Mouse (Mus musculus) lung, postnatal 0 days (tissue): Measurements from ENCODE around the gene Pitpnc1. TPM values are rescaled to one million over a fixed set of nuclear protein-coding genes. Genes with fewer than 3 reads are reported as not detected.

Experiments used
- ATAC-seq: fragments of 200-750 bp; cut with Nextera tagmentation; 2 replicates; pipeline ENCODE4 v1.8.0; 2017; ENCODE audit warnings: moderate library complexity
- DNase-seq: peaks from one replicate; pipeline ENCODE4 v3.0.0-alpha.2; 2016; ENCODE audit warnings: low spot score
- H3K27ac ChIP-seq: fragments of 300-500 bp; sonication (generic); 2 replicates; pipeline ENCODE4 v1.5.1; 2014; ENCODE audit warnings: antibody characterized with exemption, mild to moderate bottlenecking, low read length, mixed read lengths
- H3K27me3 ChIP-seq: fragments of 300-500 bp; sonication (generic); replicated peaks from 2 replicates; pipeline ENCODE4 v1.6.1; 2014; ENCODE audit warnings: low read length, mixed read lengths; ENCODE audit not compliant: insufficient read depth
- H3K36me3 ChIP-seq: fragments of 300-500 bp; sonication (generic); 2 replicates; pipeline ENCODE4 v1.6.1; 2014; ENCODE audit warnings: low read length, mixed read lengths; ENCODE audit not compliant: insufficient read depth
- H3K4me1 ChIP-seq: fragments of 300-500 bp; sonication (generic); 2 replicates; pipeline ENCODE4 v1.6.1; 2014; ENCODE audit warnings: antibody characterized with exemption, low read depth, low read length, mixed read lengths; ENCODE audit not compliant: insufficient read depth
- H3K4me2 ChIP-seq: fragments of 300-500 bp; sonication (generic); replicated peaks from 2 replicates; pipeline ENCODE4 v1.6.1; 2014; ENCODE audit warnings: low read depth, mild to moderate bottlenecking, low read length, moderate library complexity, mixed read lengths
- H3K4me3 ChIP-seq: fragments of 300-500 bp; sonication (generic); 2 replicates; pipeline ENCODE4 v1.5.1; 2014; ENCODE audit warnings: low read depth, low read length
- H3K9ac ChIP-seq: fragments of 300-500 bp; sonication (generic); replicated peaks from 2 replicates; pipeline ENCODE4 v1.6.1; 2014; ENCODE audit warnings: low read depth, mild to moderate bottlenecking
- H3K9me3 ChIP-seq: fragments of 300-500 bp; sonication (generic); 2 replicates; pipeline ENCODE4 v1.6.1; 2016; ENCODE audit warnings: low read length, mixed read lengths
- CTCF ChIP-seq: IDR thresholded peaks from 2 replicates; pipeline ENCODE4 v1.5.1; 2016; ENCODE audit warnings: antibody characterized with exemption, mild to moderate bottlenecking
- EP300 ChIP-seq: IDR thresholded peaks from 2 replicates; pipeline ENCODE4 v1.6.1; 2016; ENCODE audit warnings: antibody characterized with exemption, mild to moderate bottlenecking, control low read depth
- WGBS: fragments of 180-500 bp; shearing (Covaris S2); extraction: QIAGEN DNeasy Blood & Tissue Kit; methylation state at CpG from one replicate; pipeline ENCODE4 v1.1.7; 2014; 5-methylcytosine and 5-hydroxymethylcytosine counted together
- polyA plus RNA-seq: library from polyadenylated mRNA; unstranded; fragments of >200 nt; fragmentation: Nextera tagmentation; extraction: Ambion mirVana; gene quantifications from 2 replicates; pipeline ENCODE4 v1.2.1, GENCODE M21; 2015

Gene Pitpnc1
- polyA plus RNA-seq, 1 experiment from 2014 or later = 16.3 TPM

DNA sequence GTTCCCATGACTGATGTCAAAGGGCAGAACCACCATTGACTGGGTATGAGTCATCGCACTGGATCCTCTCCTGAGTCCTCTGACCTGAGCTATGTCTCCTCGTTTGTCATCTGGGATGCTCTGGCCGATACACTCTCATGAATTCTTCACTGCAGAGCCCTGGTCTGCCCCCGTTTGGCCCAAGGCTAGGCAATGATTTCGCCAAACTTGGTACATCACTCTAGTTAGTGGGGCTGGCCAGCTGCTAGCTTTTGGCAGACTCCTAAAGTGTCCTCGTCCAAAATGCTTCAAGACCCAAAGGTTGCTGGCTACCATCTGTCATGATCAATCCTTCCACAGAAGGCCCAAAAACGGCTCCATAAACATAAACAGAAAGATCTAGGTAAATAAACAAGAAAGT, 184.8 kb downstream of the Pitpnc1 start:
- Histone ChIP-seq H3K9me3 (no peaks in the 10 kb centered on the region), H3K27me3 (no peaks in the 10 kb centered on the region), H3K27ac (no peak overlapping the region), H3K4me1 (no peaks in the 10 kb centered on the region), H3K4me2 (no peak overlapping the region), H3K4me3 (no peak overlapping the region), H3K36me3 (no peaks in the 10 kb centered on the region), H3K9ac (no peak overlapping the region)
- WGBS = 54% methylated on average over 7 of the region's 7 CpGs
- no peak for ATAC-seq
- no peak for DNase-seq
- no peak for TF ChIP-seq CTCF
- no peak for TF ChIP-seq EP300

- WGBS = 96% methylated on average over 3 of the region's 3 CpGs
- TF ChIP-seq CTCF = no peak
- no peak for TF ChIP-seq EP300
- Histone ChIP-seq H3K9ac (no peak overlapping the region), H3K36me3 (no peaks in the 10 kb centered on the region), H3K27me3 (no peaks in the 10 kb centered on the region), H3K4me1 (no peaks in the 10 kb centered on the region), H3K9me3 (no peaks in the 10 kb centered on the region), H3K4me2 (no peak overlapping the region), H3K27ac (no peak overlapping the region), H3K4me3 (no peak overlapping the region)
- ATAC-seq (no peak), DNase-seq (no peak)
These were observed 186.9 kb downstream of the Pitpnc1 start for GRCm38 (mm10) chr11:107283632-107284031.

DNA sequence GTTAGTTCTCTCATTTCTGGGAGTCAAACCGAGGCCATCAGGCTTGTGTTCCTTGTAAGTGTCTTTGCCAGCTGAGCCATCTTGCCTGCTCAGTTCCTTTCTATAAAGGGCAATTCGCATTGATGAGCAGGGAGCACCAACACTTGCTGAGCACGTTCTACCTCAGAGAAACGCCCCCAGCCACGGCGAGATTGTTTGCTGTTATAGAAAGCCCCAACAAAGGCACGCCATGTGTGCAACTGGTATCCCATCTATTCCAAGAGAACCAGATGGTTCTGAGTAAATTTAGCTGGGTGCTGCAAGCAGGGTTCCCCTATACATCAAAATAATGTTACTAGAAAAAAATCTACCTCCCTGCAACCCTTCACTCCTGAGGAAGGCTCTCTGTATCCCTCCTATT, 188.0 kb downstream of the Pitpnc1 start:
- DNase-seq (no peak), ATAC-seq (no peak)
- H3K27ac ChIP-seq = no peak overlapping the region
- H3K27me3 ChIP-seq = no peaks in the 10 kb centered on the region
- H3K9me3 ChIP-seq = no peaks in the 10 kb centered on the region
- H3K36me3 ChIP-seq = no peaks in the 10 kb centered on the region
- H3K4me3 ChIP-seq = no peak overlapping the region
- WGBS = 90% methylated on average over 7 of the region's 7 CpGs
- H3K9ac ChIP-seq = no peak overlapping the region
- no peak for TF ChIP-seq CTCF
- no peak for TF ChIP-seq EP300
- no peaks in the 10 kb centered on the region for H3K4me1 ChIP-seq
- H3K4me2 ChIP-seq = no peak overlapping the region

- TF ChIP-seq EP300 (no peak), CTCF (no peak)
- no peaks in the 10 kb centered on the region for H3K4me1 ChIP-seq
- H3K9ac ChIP-seq = no peak overlapping the region
- H3K4me3 ChIP-seq = no peak overlapping the region
- no peak for DNase-seq
- WGBS = 22% methylated on average over 8 of the region's 8 CpGs
- H3K27ac ChIP-seq = no peak overlapping the region
- no peaks in the 10 kb centered on the region for H3K36me3 ChIP-seq
- no peaks in the 10 kb centered on the region for H3K9me3 ChIP-seq
- H3K4me2 ChIP-seq = no peak overlapping the region
- no peaks in the 10 kb centered on the region for H3K27me3 ChIP-seq
- ATAC-seq = no peak
These were observed 191.2 kb downstream of the Pitpnc1 start for GRCm38 (mm10) chr11:107279258-107279657.

DNA sequence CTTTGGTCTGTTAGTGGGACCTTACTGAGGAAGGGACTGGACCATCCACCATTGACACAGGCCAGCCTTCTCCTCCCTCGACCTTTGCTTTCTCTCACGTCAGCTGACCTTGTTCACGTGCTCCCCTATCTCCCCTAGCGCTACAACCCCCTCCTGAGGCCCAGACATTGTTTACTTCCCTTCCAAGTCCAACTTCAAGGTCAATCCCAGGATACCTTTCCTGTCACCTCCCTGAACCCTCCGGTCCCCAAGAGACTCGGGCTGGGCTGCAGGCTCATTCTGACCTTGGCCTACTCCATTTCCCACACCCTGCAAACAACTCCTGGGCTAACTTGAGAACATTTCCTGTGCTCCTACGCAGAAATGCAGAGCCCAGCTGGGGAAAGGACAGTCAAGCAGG, 193.6 kb downstream of the Pitpnc1 start:
- Histone ChIP-seq H3K4me2 (no peak overlapping the region), H3K4me3 (no peak overlapping the region), H3K27me3 (no peaks in the 10 kb centered on the region), H3K9me3 (no peaks in the 10 kb centered on the region), H3K36me3 (no peaks in the 10 kb centered on the region), H3K27ac (no peak overlapping the region), H3K4me1 (no peaks in the 10 kb centered on the region), H3K9ac (no peak overlapping the region)
- ATAC-seq (peak; percentile 37; the same call in 1 of the 2 replicates), DNase-seq (no peak)
- 49% methylated on average over 7 of the region's 7 CpGs for WGBS
- no peak for TF ChIP-seq CTCF
- TF ChIP-seq EP300 = no peak

- Histone ChIP-seq H3K36me3 (no peaks in the 10 kb centered on the region), H3K27ac (no peak overlapping the region), H3K9me3 (no peaks in the 10 kb centered on the region), H3K9ac (no peak overlapping the region), H3K4me1 (no peaks in the 10 kb centered on the region), H3K4me2 (no peak overlapping the region), H3K27me3 (no peaks in the 10 kb centered on the region), H3K4me3 (no peak overlapping the region)
- TF ChIP-seq EP300 (no peak), CTCF (peak; percentile 37)
- WGBS = 60% methylated on average over 3 of the region's 3 CpGs
- DNase-seq (no peak), ATAC-seq (no peak)
These were observed 194.2 kb downstream of the Pitpnc1 start for GRCm38 (mm10) chr11:107276337-107276736.

DNA sequence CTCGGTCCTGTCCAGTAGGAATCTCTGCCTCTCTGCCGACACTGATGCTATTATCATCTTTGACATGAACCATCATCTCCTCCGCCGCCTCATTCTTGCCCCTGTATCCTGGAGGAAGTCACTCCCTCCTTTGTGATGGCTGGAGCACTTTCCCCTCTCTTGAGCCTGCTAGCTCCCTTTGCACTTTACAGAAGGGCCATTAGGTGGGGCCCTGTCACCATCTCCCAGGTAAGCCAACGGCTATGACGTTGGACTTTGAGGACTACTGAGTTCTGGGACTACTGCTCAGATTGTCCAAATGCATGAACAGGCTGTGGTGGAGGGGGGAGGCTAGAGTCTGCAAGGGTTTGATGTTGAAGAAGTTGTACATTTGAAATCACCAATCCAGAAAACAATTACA, 194.6 kb downstream of the Pitpnc1 start:
- Histone ChIP-seq H3K36me3 (no peaks in the 10 kb centered on the region), H3K27me3 (no peaks in the 10 kb centered on the region), H3K4me2 (no peak overlapping the region), H3K9me3 (no peaks in the 10 kb centered on the region), H3K9ac (no peak overlapping the region), H3K27ac (no peak overlapping the region), H3K4me3 (no peak overlapping the region), H3K4me1 (no peaks in the 10 kb centered on the region)
- 18% methylated on average over 6 of the region's 6 CpGs for WGBS
- peak; percentile 82 for TF ChIP-seq CTCF
- TF ChIP-seq EP300 = no peak
- peak; percentile 74 for ATAC-seq
- peak; percentile 78 for DNase-seq
